Mouse (Mus musculus): ENCODE measurements at regions not wholly inside any gene's neighbourhood (a gene's known extent, or its start where the extent isn't known, plus 50 kb on each side); places are given as distances from the start of the nearest gene placed in this dataset.
A peak's percentile ranks its signal among the peaks of the same experiment; 100 is the strongest.

- H3K4me1 ChIP-seq = no peaks in the 10 kb centered on the region
- H3K27ac ChIP-seq (replicated peaks) = no peak overlapping the region
- no peaks in the 10 kb centered on the region for H3K36me3 ChIP-seq
- no peak for DNase-seq (ENCODE audit: low spot score)
- H3K27me3 ChIP-seq (ENCODE audit: low read depth, poor library complexity, severe bottlenecking) = no peaks in the 10 kb centered on the region
- 60% methylated on average over 3 of the region's 3 CpGs for WGBS
- no peaks in the 10 kb centered on the region for H3K9me3 ChIP-seq (replicated peaks)
- H3K4me3 ChIP-seq = no peak overlapping the region
Observed at GRCm38 (mm10) chr10:126711758-126712157, 189.4 kb downstream of the Atp23 start.

GRCm38 (mm10) chr10:126709219-126709917 is 191.8 kb downstream of the Atp23 start:
- 90% methylated on average over 14 of the region's 14 CpGs for WGBS
- H3K4me3 ChIP-seq = no peak overlapping the region
- DNase-seq (ENCODE audit: low spot score) = no peak
- H3K4me1 ChIP-seq = no peaks in the 10 kb centered on the region
- H3K9me3 ChIP-seq (replicated peaks) = no peaks in the 10 kb centered on the region
- no peak overlapping the region for H3K27ac ChIP-seq (replicated peaks)
- no peaks in the 10 kb centered on the region for H3K27me3 ChIP-seq (ENCODE audit: low read depth, poor library complexity, severe bottlenecking)
- no peaks in the 10 kb centered on the region for H3K36me3 ChIP-seq

- Histone ChIP-seq H3K36me3 (no peaks in the 10 kb centered on the region), H3K4me1 (no peaks in the 10 kb centered on the region), H3K4me3 (no peak overlapping the region), H3K27ac (replicated peaks) (no peak overlapping the region), H3K9me3 (replicated peaks) (no peaks in the 10 kb centered on the region), H3K27me3 (ENCODE audit: low read depth, poor library complexity, severe bottlenecking) (no peaks in the 10 kb centered on the region)
- 86% methylated on average over 4 of the region's 4 CpGs for WGBS
- DNase-seq (ENCODE audit: low spot score) = no peak
Observed at GRCm38 (mm10) chr10:126708730-126709129, 192.4 kb downstream of the Atp23 start.

- no peaks in the 10 kb centered on the region for H3K27me3 ChIP-seq (ENCODE audit: low read depth, poor library complexity, severe bottlenecking)
- no peaks in the 10 kb centered on the region for H3K9me3 ChIP-seq (replicated peaks)
- no peaks in the 10 kb centered on the region for H3K4me1 ChIP-seq
- no peaks in the 10 kb centered on the region for H3K36me3 ChIP-seq
- H3K27ac ChIP-seq (replicated peaks) = no peak overlapping the region
- no peak overlapping the region for H3K4me3 ChIP-seq
- WGBS = 84% methylated on average over 4 of the region's 4 CpGs
- DNase-seq (ENCODE audit: low spot score) = no peak
Observed at GRCm38 (mm10) chr10:126708215-126708614, 192.9 kb downstream of the Atp23 start.

- Histone ChIP-seq H3K9me3 (replicated peaks) (no peaks in the 10 kb centered on the region), H3K27ac (replicated peaks) (no peak overlapping the region), H3K36me3 (no peaks in the 10 kb centered on the region), H3K27me3 (ENCODE audit: low read depth, poor library complexity, severe bottlenecking) (no peaks in the 10 kb centered on the region), H3K4me1 (no peaks in the 10 kb centered on the region), H3K4me3 (no peak overlapping the region)
- 91% methylated on average over 10 of the region's 10 CpGs for WGBS
- no peak for DNase-seq (ENCODE audit: low spot score)
Observed at GRCm38 (mm10) chr10:126697086-126697485, 204.1 kb downstream of the Atp23 start.

- Histone ChIP-seq H3K9me3 (replicated peaks) (no peaks in the 10 kb centered on the region), H3K4me3 (no peak overlapping the region), H3K27ac (replicated peaks) (no peak overlapping the region), H3K27me3 (ENCODE audit: low read depth, poor library complexity, severe bottlenecking) (no peaks in the 10 kb centered on the region), H3K36me3 (no peaks in the 10 kb centered on the region), H3K4me1 (peaks cover 8% of the 10 kb centered on the region)
- 60% methylated on average over 25 of the region's 25 CpGs for WGBS
- no peak for DNase-seq (ENCODE audit: low spot score)
Observed at GRCm38 (mm10) chr10:126690914-126691673, 210.1 kb downstream of the Atp23 start.

GRCm38 (mm10) chr10:126680275-126681184 is 220.6 kb downstream of the Atp23 start:
- peak overlapping the region; percentile 32 for H3K4me3 ChIP-seq

GRCm38 (mm10) chr10:126679224-126680120 is 221.7 kb downstream of the Atp23 start:
- H3K36me3 ChIP-seq = no peaks in the 10 kb centered on the region
- H3K4me3 ChIP-seq = peak overlapping the region; percentile 39
- H3K4me1 ChIP-seq = peaks cover 20% of the 10 kb centered on the region
- 0 out of 2 replicates have a peak, but pooled peaks cover 5% of the 10 kb centered on the region for H3K9me3 ChIP-seq (replicated peaks)
- no peaks in the 10 kb centered on the region for H3K27me3 ChIP-seq (ENCODE audit: low read depth, poor library complexity, severe bottlenecking)
- DNase-seq (ENCODE audit: low spot score) = peak; percentile 30
- WGBS = 28% methylated on average over 25 of the region's 25 CpGs
- H3K27ac ChIP-seq (replicated peaks) = no peak overlapping the region

More at GRCm38 (mm10) chr10:126680275-126681184, 220.6 kb downstream of the Atp23 start:
- H3K36me3 ChIP-seq = no peaks in the 10 kb centered on the region
- H3K27me3 ChIP-seq (ENCODE audit: low read depth, poor library complexity, severe bottlenecking) = no peaks in the 10 kb centered on the region
- 0 out of 2 replicates have a peak, but pooled peaks cover 5% of the 10 kb centered on the region for H3K9me3 ChIP-seq (replicated peaks)
- peaks cover 20% of the 10 kb centered on the region for H3K4me1 ChIP-seq
- 8% methylated on average over 12 of the region's 12 CpGs for WGBS
- DNase-seq (ENCODE audit: low spot score) = peak; percentile 29
- peak overlapping the region; percentile 55; the same call in 1 of the 2 replicates for H3K27ac ChIP-seq (replicated peaks)

GRCm38 (mm10) chr10:126673437-126673836 is 227.7 kb downstream of the Atp23 start:
- Histone ChIP-seq H3K27ac (replicated peaks) (no peak overlapping the region), H3K9me3 (replicated peaks) (0 out of 2 replicates have a peak, but pooled peaks cover 5% of the 10 kb centered on the region), H3K4me1 (peaks cover 3% of the 10 kb centered on the region; the same call in 1 of the 2 replicates), H3K36me3 (no peaks in the 10 kb centered on the region), H3K4me3 (no peak overlapping the region), H3K27me3 (ENCODE audit: low read depth, poor library complexity, severe bottlenecking) (no peaks in the 10 kb centered on the region)
- no peak for DNase-seq (ENCODE audit: low spot score)
- WGBS = 57% methylated on average over 5 of the region's 5 CpGs

- Histone ChIP-seq H3K4me1 (no peaks in the 10 kb centered on the region), H3K27ac (replicated peaks) (no peak overlapping the region)
- WGBS = 87% methylated on average over 13 of the region's 13 CpGs
Observed at GRCm38 (mm10) chr10:126664408-126665083, 236.6 kb downstream of the Atp23 start.

GRCm38 (mm10) chr10:126663461-126664013 is 237.6 kb downstream of the Atp23 start:
- no peaks in the 10 kb centered on the region for H3K27me3 ChIP-seq (ENCODE audit: low read depth, poor library complexity, severe bottlenecking)
- H3K9me3 ChIP-seq (replicated peaks) = no peaks in the 10 kb centered on the region
- no peaks in the 10 kb centered on the region for H3K4me1 ChIP-seq
- WGBS = 88% methylated on average over 15 of the region's 15 CpGs
- H3K27ac ChIP-seq (replicated peaks) = no peak overlapping the region
- H3K4me3 ChIP-seq = no peak overlapping the region
- DNase-seq (ENCODE audit: low spot score) = no peak
- H3K36me3 ChIP-seq = no peaks in the 10 kb centered on the region

More at GRCm38 (mm10) chr10:126664408-126665083, 236.6 kb downstream of the Atp23 start:
- Histone ChIP-seq H3K36me3 (no peaks in the 10 kb centered on the region), H3K9me3 (replicated peaks) (no peaks in the 10 kb centered on the region), H3K4me3 (no peak overlapping the region), H3K27me3 (ENCODE audit: low read depth, poor library complexity, severe bottlenecking) (no peaks in the 10 kb centered on the region)
- peak; percentile 8 for DNase-seq (ENCODE audit: low spot score)
